9 mouse cellular contexts compared by ENCODE assay signal in genomic region chr10:14085241-14085659, GRCm38 (mm10).
A peak's percentile ranks its signal among the peaks of the same experiment; 100 is the strongest.
DNase-seq lines count a peak whose midpoint lies in the region; ATAC-seq and TF ChIP-seq lines count a peak whose summit lies in the region.
"Had no signal": no experiment of that assay in that cellular context is flagged by ENCODE, and none has a peak within 500 bp of the region (broad histone marks: within the 10 kb centered on the region; RNA-seq: fewer than 3 reads in every experiment).

No protein-coding gene starts in this region.

- no peak for TF ChIP-seq CTCF in forebrain, postnatal 0 days (IDR thresholded peaks at IDR 0.05; ENCODE audit: low read depth)

- peak overlapping the region; percentile 48; the same call in 1 of the 2 replicates for H3K27ac ChIP-seq in forebrain, postnatal 0 days (ENCODE audit: low read depth, low read length)
- peak overlapping the region; percentile 78 for H3K27ac ChIP-seq in lung, embryonic 16.5 days (ENCODE audit: low read length)
- H3K27ac ChIP-seq in midbrain, embryonic 16.5 days (ENCODE audit: low read length), result no peak overlapping the region
- H3K27ac ChIP-seq: liver, embryonic 13.5 days had no signal

- no peak overlapping the region for H3K4me3 ChIP-seq in forebrain, postnatal 0 days (ENCODE audit: low read depth, low read length)
- no peak overlapping the region for H3K4me3 ChIP-seq in lung, embryonic 16.5 days (ENCODE audit: low read length)
- H3K4me3 ChIP-seq in midbrain, embryonic 16.5 days (ENCODE audit: low read depth, low read length), result no peak overlapping the region

- 39% methylated on average over 12 of the region's 12 CpGs for WGBS in forebrain, postnatal 0 days
- WGBS in lung, embryonic 16.5 days, result 61% methylated on average over 12 of the region's 12 CpGs
- 76% methylated on average over 12 of the region's 12 CpGs for WGBS in midbrain, embryonic 16.5 days

- peak; percentile 67 for DNase-seq in 416B (ENCODE audit: low read depth)
- peak; percentile 66 for DNase-seq in CD4-positive, CD25-positive, alpha-beta regulatory T cell, adult 2 months (ENCODE audit: low read depth, low spot score)
- DNase-seq in forebrain, postnatal 0 days, result peak; percentile 67
- DNase-seq in right cerebral cortex, postnatal 10 days (ENCODE audit: low spot score in 2 of 2), result no peak
- no peak for DNase-seq in right cerebral cortex, adult 18-20 months
- DNase-seq: gastrocnemius, postnatal 10 days; liver, embryonic 13.5 days had no signal

- H3K4me1 ChIP-seq in forebrain, postnatal 0 days (ENCODE audit: insufficient read depth), result no peaks in the 10 kb centered on the region
- peaks cover 6% of the 10 kb centered on the region for H3K4me1 ChIP-seq in lung, embryonic 16.5 days (replicated peaks; ENCODE audit: control insufficient read depth, insufficient read depth, low read length)
- H3K4me1 ChIP-seq in midbrain, embryonic 16.5 days (ENCODE audit: control insufficient read depth, insufficient read depth, low read length), result peaks cover 2% of the 10 kb centered on the region; the same call in 1 of the 2 replicates

- no peaks in the 10 kb centered on the region for H3K36me3 ChIP-seq in forebrain, postnatal 0 days (ENCODE audit: insufficient read depth)
- H3K36me3 ChIP-seq in lung, embryonic 16.5 days (ENCODE audit: control insufficient read depth, insufficient read depth, low read length), result no peaks in the 10 kb centered on the region
- no peaks in the 10 kb centered on the region for H3K36me3 ChIP-seq in midbrain, embryonic 16.5 days (ENCODE audit: control insufficient read depth, insufficient read depth, low read length)
- H3K36me3 ChIP-seq: liver, embryonic 13.5 days had no signal

- no peaks in the 10 kb centered on the region for H3K9me3 ChIP-seq in forebrain, postnatal 0 days (ENCODE audit: low read length)
- H3K9me3 ChIP-seq in lung, embryonic 16.5 days (ENCODE audit: control insufficient read depth, low read length), result no peaks in the 10 kb centered on the region
- H3K9me3 ChIP-seq in midbrain, embryonic 16.5 days (replicated peaks; ENCODE audit: control insufficient read depth, low read length, poor library complexity, severe bottlenecking), result no peaks in the 10 kb centered on the region
- H3K9me3 ChIP-seq: liver, embryonic 13.5 days had no signal

- ATAC-seq in forebrain, postnatal 0 days, result peak; percentile 79
- ATAC-seq in lung, embryonic 16.5 days (ENCODE audit: low read depth), result no peak
- ATAC-seq in midbrain, embryonic 16.5 days, result no peak

- no peak overlapping the region for H3K4me2 ChIP-seq in forebrain, postnatal 0 days (ENCODE audit: low read depth)
- peak overlapping the region; percentile 47; the same call in 1 of the 2 replicates for H3K4me2 ChIP-seq in lung, embryonic 16.5 days (ENCODE audit: low read depth, low read length)
- no peak overlapping the region for H3K4me2 ChIP-seq in midbrain, embryonic 16.5 days (ENCODE audit: low read length)

- no peak overlapping the region for H3K9ac ChIP-seq in forebrain, postnatal 0 days
- no peak overlapping the region for H3K9ac ChIP-seq in lung, embryonic 16.5 days (ENCODE audit: low read length)
- H3K9ac ChIP-seq in midbrain, embryonic 16.5 days (ENCODE audit: low read depth, low read length), result no peak overlapping the region

- H3K27me3 ChIP-seq in forebrain, postnatal 0 days (ENCODE audit: insufficient read depth, low read length), result no peaks in the 10 kb centered on the region
- no peaks in the 10 kb centered on the region for H3K27me3 ChIP-seq in lung, embryonic 16.5 days (ENCODE audit: control insufficient read depth, insufficient read depth, low read depth, low read length)
- no peaks in the 10 kb centered on the region for H3K27me3 ChIP-seq in midbrain, embryonic 16.5 days (ENCODE audit: control insufficient read depth, insufficient read depth, low read depth, low read length)
- H3K27me3 ChIP-seq: liver, embryonic 13.5 days had no signal

Comparison
In these comparisons a context has a peak if more than half of its experiments do, and no peak if none do; other contexts are left out.
1. DNase-seq: peak in 416B (single experiment), CD4-positive, CD25-positive, alpha-beta regulatory T cell, adult 2 months (single experiment) and forebrain, postnatal 0 days (single experiment); none in right cerebral cortex, postnatal 10 days (0 of 2) and right cerebral cortex, adult 18-20 months (single experiment).